Mouse (Mus musculus) heart, postnatal 0 days (tissue): ENCODE measurements at regions not wholly inside any gene's neighbourhood (a gene's known extent, or its start where the extent isn't known, plus 50 kb on each side); places are given as distances from the start of the nearest gene placed in this dataset.

Experiments used
- CTCF ChIP-seq: IDR thresholded peaks from 2 replicates; pipeline ENCODE4 v1.5.1; 2016; ENCODE audit warnings: antibody characterized with exemption, control low read depth, low read depth
- EP300 ChIP-seq: IDR thresholded peaks from 2 replicates; pipeline ENCODE4 v1.6.1; 2016; ENCODE audit warnings: antibody characterized with exemption, low read depth

- peak; percentile 74 for TF ChIP-seq EP300
- TF ChIP-seq CTCF, result peak; percentile 62
These were observed 211.1 kb downstream of the Xxylt1 start for GRCm38 (mm10) chr16:30870110-30870509.
